Mouse (Mus musculus) urinary bladder, postnatal 25 days (tissue): ENCODE results near the gene Ntrk3.

Source experiments
- DNase-seq: peaks from one replicate; pipeline ENCODE4 v3.0.0; 2022; ENCODE audit warnings: low spot score

Ntrk3 gene

GRCm38 (mm10) chr7:78361341-78362309, 376.2 kb downstream of the Ntrk3 start:
- DNase-seq, result no peak

GRCm38 (mm10) chr7:78347464-78347863, 390.3 kb downstream of the Ntrk3 start:
- DNase-seq, result no peak

DNA sequence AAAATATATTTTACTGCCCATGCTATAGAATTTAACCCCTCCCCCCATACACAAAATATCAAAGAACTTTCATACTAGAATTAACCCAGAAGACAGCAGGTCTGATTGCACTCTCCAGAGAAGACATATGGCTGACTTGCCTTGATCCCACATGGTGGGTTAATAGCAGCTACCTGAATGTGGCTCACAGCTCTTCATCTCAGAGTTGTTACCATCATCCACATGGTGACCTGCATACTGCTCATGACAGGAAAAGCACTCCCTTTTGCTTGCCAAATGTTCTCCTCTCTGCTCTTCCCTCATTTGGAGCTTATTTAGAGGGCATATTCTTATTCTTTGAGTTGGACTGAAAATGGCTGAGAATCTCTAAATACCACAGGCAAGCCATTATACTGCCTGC, 404.4 kb downstream of the Ntrk3 start:
- DNase-seq, result no peak

GRCm38 (mm10) chr7:78328301-78328700, 409.5 kb downstream of the Ntrk3 start:
- no peak for DNase-seq

- no peak for DNase-seq
Observed at GRCm38 (mm10) chr7:78326185-78326584, 411.6 kb downstream of the Ntrk3 start.

DNA sequence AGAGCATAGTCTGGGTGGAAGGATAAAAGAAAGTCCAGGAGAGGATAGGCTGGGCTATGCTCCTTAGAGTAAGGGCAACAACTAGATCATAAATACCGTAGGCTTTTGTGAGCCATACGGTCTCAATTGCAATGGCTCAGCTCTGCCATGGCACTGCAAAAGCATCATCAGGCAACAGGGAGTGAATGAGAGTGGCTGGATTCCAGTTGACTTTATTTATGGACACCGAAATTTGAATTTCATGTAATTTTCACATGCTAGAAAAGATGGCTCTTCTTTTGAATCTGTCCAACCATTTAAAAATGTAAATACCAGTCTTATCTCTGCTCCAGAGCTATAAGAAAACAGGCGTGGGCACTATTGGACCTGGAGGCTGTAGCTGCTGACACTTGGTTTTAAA, 419.2 kb downstream of the Ntrk3 start:
- DNase-seq, result no peak

- no peak for DNase-seq
Observed at GRCm38 (mm10) chr7:78305770-78306169, 432.0 kb downstream of the Ntrk3 start.

DNA sequence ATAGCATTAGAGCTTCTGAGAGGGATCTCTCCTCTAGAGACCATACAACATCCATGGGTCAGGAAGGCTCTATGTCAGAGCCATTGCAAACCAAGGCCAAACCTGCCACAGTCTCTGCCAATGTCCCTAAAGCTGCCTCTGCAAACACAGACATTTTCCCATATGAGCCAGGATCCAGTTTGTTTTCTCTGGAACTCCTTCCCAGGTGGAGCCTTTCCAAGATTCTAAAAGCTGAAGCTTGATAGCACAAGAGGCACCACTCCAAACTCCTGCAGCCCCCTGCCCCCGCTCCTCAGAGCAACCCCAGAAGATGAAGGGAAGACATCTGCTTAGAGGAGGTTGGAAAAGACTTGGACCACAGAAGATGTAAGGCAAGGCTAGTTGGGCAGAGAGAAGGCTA, 432.8 kb downstream of the Ntrk3 start:
- DNase-seq, result no peak

- no peak for DNase-seq
Observed at GRCm38 (mm10) chr7:78297290-78297689, 440.5 kb downstream of the Ntrk3 start.

DNA sequence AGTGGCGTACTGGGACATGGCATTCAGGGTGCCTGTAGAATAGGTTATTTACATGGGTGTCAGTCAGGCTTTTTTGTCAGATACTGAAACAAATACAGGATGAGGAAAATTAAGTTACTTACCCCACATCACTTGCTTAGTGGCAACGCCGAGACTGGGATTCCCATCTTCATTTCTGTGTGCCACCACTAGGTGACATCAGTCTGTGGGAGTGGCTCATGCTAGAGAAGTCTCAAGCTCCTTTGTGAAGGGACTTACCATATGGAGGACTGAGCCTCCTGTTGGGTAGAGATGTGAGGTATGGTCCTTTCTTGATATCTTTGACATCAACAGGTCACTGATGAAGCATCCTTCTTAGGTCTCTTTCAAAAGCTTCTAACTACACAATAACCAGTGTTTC, 443.5 kb downstream of the Ntrk3 start:
- no peak for DNase-seq

GRCm38 (mm10) chr7:78290186-78290585, 447.6 kb downstream of the Ntrk3 start:
- DNase-seq, result no peak

DNA sequence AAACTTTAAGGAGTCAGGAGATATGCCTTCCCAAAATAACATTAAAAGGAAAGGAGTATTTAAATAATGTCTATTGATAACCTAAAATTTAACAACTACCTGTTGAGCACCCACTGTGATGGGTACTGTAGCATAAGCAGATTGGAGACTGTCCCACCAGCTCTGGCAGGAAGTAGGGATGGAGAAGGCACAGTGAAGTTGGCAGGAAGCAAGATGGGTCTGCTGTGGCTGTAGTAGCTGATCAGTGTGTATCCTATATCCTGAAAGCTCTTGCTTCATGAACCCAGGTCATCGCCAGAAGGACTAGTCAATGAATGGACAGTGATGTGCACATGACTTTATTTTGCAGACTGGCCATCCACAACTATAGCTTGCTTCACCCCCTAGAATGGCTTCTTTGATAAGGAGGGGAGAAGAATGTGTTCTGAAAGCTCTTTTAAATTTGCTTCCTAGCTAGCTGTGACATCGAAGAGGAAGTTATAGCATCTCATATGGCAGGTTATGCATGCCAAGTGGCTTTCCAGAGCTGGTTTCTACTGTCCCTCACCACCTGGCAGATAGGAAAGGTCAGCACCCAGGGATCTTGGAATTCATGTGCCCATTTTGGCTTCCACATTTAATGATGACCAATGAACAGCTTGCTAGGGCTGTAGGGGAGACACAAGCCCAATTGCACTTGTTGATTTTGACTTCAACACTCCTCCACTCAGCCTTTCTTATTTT, 451.1 kb downstream of the Ntrk3 start:
- no peak for DNase-seq

DNA sequence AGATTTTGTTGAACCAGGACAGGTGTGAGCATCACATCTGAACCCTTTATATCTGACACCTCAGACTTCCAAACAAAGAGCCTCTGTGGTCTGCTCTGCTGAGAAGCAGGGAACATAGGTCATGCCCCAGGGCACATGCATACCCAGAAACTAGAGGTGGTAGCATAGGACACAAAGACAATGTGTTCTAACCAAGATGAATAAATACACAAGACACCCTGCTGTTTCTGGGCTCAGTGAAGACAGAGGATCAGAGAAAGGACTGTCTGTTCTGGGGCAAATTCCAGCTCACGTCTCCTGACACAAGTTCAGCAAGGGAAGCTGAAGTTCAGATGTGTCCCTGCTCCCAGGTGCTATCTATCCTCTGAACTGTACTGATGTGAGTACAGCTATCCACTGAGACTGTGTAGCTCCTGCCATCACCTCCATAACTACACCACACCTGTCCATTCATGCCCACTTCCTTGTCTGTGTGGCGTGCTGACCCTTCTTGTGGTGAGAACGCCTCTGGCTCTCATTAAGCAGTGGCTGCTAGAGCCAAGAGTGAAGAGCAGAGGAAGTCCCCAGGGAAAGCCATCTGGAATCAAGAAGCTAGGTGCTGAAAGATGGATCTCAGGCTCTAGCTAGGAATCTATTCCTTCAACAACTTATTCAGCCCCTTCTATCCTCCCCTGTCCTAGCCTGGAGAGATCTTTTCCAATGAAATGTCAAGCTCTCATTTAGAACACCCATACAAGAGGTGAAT, 468.1 kb downstream of the Ntrk3 start:
- DNase-seq, result no peak

DNA sequence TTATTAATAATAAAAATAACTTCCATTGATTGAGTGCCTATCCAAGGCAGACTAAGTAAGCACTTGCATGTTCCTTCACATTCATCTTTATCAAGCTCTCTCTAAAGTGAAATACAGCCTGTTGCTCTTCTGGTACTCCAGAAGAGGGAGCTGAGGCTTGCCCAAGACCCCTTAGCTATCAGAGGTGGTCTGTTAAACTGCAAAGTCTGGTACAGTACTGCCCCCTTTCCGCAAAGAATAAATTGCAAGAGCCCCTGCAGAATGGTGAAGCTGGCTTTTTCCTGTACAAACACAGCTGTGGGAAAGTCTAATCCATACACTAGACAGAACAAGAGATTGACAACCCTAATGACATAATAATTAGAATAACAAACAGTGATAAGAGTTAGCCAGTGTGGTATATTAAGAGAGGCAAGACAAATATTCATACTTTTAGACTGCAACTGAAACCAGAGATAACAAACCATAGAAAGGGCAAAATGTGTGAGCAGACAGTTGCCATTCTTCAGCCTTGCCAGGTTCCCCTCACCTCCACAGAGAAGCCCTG, 470.3 kb downstream of the Ntrk3 start:
- no peak for DNase-seq

- DNase-seq, result no peak
Observed at GRCm38 (mm10) chr7:78264432-78265002, 473.3 kb downstream of the Ntrk3 start.

- no peak for DNase-seq
Observed at GRCm38 (mm10) chr7:78261420-78262125, 476.2 kb downstream of the Ntrk3 start.

DNA sequence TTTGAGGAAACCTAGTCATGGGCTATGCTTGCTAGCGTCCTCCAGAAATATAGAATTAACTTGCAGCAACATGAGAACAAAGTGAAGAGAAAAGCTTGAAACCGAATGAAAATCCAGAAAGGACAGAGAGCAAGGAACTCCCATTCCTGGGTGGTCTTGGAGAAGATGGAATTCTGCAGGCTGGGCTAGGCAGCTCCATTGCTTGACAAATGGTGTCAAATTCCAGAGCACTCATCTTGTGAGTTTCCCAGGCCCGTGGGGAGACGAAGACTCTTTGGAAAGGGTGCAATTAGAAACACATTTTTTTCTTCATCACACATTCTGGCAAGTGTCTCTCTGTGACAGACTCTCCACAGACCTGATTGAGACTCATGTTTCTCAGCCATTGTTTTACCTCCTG, 479.7 kb downstream of the Ntrk3 start:
- no peak for DNase-seq

DNA sequence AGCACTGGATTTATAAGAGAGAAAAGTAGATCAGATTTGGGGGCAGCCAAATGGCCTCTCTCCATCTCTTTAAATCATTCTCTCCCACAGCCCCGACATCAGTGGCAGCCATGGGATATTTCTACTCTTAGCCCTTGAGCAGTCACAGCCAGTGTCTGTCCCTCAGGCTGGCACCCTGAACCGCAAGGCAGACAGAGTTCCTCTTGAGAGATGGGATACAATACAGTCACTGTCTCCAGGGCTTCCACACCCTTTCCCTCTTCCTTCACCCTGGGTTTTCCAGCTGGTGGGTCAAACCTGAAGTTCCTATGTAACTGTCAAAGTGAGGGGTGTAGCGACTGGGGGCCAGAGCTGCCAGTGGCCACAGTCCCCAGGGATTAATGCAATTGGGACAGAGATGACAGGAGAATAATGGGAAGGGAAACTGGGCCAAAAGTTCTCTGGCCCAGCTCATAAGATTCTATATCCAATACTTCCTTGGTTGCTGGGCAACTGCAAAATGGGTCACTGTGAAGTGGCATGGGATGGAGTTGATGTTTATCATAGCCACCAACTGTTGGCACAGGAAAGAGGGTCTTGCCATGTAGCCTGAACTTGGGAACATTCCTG, 483.9 kb downstream of the Ntrk3 start:
- no peak for DNase-seq

GRCm38 (mm10) chr7:78248119-78248642, 489.6 kb downstream of the Ntrk3 start:
- DNase-seq, result no peak

GRCm38 (mm10) chr7:78239012-78239411, 498.8 kb downstream of the Ntrk3 start:
- no peak for DNase-seq

DNA sequence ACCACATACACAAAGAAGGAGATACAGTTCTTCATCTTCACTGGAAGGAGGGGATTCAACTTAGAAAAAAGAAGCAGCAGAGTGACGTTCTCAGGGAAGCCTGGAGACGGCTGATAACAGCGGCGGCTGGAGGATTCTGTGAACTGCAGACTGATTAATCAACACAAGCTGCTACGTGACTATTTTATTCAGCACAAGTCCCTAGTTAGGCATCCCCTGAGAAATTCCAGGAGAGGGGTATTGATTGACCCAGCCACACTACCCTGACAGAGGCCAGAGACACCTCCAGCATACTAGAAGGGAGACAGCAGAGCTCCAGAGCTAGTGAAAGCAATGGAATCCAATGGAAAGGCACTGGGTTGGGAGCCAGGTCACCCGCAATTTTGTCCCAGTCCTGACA, 516.1 kb downstream of the Ntrk3 start:
- no peak for DNase-seq
